Mouse (Mus musculus): ENCODE measurements around the gene Mrto4.
A peak's percentile ranks its signal among the peaks of the same experiment; 100 is the strongest.

The Mrto4 gene

GRCm38 (mm10) chr4:139338145-139338544, 14.2 kb downstream of the Mrto4 start:
- no peak for DNase-seq

- peak; percentile 85 for DNase-seq
Measured at GRCm38 (mm10) chr4:139336822-139337483, 15.4 kb downstream of the Mrto4 start.

DNA sequence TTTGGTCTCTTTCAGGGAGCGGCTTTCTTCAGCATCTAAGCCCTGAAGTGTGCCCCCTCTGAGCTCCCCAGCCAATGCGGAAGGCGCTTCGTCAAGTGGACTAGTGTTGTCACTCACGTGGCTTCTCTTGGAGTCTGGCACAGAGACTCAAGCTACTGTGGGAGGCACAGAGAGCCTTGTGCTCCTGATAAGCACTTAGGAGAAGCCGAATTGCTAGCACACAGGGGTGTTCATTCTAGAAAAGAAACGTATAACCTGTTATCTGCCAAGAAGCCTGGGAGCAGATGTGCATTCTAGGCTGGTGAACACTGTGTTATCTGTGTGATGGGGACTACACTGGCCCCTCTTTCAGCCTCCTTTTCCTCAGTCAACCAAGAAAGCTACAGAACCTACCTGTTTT, 16.9 kb downstream of the Mrto4 start:
- no peak for DNase-seq

DNA sequence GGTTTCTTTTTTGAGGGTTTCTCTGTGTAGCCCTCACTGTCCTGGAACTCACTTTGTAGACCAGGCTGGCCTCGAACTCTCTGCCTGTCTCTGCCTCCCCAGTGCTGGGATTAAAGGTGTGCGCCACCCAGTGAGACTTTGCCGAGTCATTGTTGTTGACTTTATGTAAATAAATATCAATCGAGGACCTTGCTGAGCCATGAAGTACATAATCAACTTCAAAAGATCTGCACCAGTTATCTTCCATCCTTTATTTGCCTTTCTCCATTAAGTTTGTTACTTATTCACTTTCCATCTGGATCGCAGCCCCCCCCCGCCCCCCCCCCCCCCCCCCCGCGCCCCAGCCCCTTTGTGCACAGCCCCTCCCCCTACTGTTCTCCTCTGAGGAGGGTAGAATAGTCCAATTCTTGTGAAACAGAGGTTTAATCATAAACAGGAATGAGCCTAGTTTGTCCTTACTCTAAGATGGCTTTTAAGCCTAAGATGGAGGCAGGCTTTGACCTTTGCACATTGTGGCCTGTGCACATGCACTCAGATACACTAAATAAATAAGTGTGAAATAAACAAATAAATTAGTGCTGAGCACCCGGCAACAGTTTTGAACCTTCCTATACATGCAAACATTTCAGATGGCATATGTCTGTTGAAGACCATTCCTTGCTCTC, 17.6 kb downstream of the Mrto4 start:
- no peak for DNase-seq

GRCm38 (mm10) chr4:139330605-139331004, 21.8 kb downstream of the Mrto4 start:
- DNase-seq = peak; percentile 90

DNA sequence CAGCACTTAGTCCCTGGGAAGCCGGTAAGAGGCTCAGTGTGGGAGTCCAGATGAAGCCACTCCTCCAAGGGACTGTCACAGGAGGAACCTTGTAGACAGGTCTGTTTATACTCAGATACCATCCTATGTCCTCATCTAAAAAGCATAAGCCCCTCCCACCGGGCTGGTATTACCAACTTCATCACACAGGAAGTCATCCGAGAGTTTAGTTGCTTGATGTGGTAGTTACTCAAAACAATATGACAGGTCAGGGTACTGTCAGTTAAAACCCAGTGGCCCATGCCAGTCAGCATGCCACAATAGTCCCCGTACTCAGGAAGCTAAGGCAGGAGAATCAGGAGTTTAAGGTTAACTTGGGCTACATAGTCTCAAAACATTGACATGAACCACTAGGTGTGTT, 32.6 kb downstream of the Mrto4 start:
- DNase-seq = no peak

GRCm38 (mm10) chr4:139318449-139318848, 33.9 kb downstream of the Mrto4 start:
- DNase-seq = no peak

- peak; percentile 61 for DNase-seq
Measured at GRCm38 (mm10) chr4:139312632-139313031, 39.7 kb downstream of the Mrto4 start.

GRCm38 (mm10) chr4:139311707-139312106, 40.7 kb downstream of the Mrto4 start:
- DNase-seq = no peak

- no peak for DNase-seq
Measured at GRCm38 (mm10) chr4:139310899-139311701, 41.3 kb downstream of the Mrto4 start.

- peak; percentile 99 for DNase-seq
Measured at GRCm38 (mm10) chr4:139310171-139310898, 42.0 kb downstream of the Mrto4 start, which contains the start of the genes Pqlc2 and Akr7a5. TSS of gene Pqlc2 (minus strand) at chr4:139310708. TSS of gene Akr7a5 (plus strand) at chr4:139310744.

GRCm38 (mm10) chr4:139309651-139310050, 42.7 kb downstream of the Mrto4 start:
- no peak for DNase-seq

DNA sequence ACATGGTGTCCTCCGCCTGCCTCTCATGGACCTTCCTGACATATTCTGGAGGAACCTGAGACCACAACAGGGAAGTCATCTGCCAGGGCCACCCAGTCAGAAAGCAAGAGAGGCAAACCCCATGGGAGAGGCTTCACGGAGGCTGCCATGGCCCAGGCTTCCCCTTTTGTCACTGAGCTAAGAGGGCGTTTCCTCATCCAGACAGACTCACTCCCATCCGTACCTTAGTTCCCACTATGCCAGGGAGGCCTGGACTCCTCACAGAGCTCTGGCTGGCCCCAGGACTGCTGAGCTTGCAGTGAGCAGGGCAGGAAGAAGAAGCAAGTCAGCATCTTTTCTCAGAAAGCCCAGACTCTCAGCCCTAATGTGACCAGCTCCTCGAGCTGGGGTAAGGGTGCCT, 44.5 kb downstream of the Mrto4 start:
- DNase-seq = no peak

DNA sequence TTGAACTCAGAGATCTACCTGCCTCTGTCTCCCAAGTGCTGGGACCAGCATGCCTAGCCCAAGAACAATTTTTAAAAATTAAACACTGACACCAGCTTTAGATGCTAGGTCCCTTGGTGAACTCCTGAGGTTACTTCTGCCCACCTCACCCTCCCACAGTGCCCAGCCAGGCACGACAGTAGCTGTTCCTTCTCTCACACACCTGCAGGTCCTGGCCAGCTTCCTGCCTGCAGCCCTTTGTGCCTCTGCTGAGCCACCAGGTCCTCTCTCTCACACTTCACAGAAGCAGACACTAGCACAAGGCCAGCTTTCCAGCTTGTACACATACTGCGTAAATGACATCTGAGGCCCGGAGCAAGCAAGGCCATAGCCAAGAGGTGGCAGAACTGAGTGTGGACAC, 46.9 kb downstream of the Mrto4 start:
- no peak for DNase-seq

GRCm38 (mm10) chr4:139302241-139302640, 50.1 kb downstream of the Mrto4 start:
- DNase-seq = no peak

DNA sequence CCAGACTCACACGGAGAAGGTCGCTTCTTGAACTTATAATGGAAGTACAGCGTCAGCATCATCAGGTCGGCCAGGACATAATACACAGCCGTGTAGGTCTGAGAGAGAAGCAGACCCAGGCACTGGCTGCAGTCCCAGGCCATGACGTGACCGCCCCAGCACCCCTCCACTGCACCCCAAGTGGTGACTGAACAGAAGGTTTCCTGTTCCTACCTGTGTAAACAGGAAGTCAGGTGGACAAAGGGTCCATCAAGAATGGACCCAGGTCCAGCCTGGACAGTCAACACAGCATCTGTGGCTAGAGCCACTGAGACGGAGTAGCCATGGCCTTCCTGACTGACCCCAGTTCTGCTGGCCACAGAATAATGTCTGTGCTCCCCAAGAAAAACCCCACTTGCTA, 50.6 kb downstream of the Mrto4 start:
- no peak for DNase-seq

DNA sequence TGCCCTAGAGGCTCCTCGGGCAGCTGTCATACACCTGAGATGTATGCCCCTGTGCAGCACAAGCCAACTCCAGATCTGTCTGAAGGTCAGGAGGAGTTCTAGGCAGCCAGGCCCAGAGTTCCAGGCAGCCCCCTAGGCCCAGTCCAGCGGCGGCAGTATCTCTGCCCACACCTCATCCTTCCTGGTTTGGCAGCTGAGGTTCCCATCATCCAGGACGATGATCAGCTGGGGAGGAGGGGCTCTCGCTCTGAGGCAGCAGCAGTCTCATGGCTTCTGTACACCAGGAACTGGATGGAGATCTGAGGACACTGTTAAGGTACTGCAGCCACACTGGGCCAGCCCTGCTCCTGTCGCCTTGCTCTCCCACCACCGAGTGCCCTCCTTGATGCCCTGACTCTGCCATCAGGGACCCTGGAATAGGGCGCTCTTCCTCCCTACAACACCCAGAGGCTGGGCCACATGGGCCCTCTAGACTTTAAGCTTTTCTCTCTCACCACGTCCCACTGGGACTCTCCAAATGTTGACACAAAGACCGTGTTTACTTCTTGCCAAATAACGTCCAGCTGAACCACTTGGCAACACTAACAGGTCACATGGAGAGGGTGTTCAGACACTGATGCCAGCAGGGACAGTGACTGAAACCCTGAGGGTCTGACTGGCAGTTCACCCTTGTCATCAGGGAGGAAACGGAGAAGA, 53.6 kb downstream of the Mrto4 start:
- no peak for DNase-seq

DNA sequence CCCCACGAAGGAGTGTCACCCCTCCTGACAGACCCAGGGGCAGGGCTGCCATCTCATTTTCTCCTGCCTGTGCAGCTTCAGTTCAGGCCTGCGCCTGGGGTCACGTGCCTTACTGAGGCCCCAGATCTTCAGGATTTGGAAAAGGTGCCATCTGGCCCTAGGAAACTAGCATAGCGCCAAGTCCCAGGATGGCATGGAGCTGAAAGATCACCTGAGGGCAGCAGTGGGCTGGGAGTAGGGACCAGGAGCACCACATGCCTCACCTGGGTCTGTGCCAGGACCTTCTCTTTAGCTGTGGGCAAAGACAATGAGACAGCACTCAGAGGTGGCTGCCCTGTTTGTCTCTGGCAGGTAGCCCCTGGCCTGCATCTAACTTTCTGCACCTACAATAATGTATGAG, 54.8 kb downstream of the Mrto4 start:
- DNase-seq = no peak
